Mouse (Mus musculus): Measurements from ENCODE around the gene Arfgap3.

DNA sequence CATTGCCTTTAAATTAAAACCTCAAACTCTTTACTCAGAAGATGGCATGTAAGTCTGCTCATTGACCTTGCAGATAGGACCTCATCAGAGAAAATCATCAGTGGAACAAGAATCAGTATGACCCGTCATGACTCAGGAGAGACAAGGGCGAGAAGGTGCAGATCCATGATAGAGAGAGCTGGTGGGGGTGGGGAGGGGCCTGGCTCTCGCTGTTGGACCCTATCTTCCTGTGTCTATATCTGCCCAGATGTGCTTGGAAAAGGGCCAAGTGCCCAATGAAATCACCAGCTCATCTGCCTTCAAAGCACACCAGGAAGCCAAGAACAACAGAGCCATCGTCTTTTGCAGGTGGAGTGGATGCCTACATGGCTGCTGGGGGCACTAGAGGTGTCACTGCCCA lies 27.1 kb upstream of the Arfgap3 start:
- TF ChIP-seq ZNF384 (IDR thresholded peaks at IDR 0.05; ENCODE audit: low read depth, low read length) (no peak), ZC3H11A (IDR thresholded peaks at IDR 0.05; ENCODE audit: borderline replicate concordance, low read depth, low read length) (no peak), MAFK (IDR thresholded peaks at IDR 0.05; ENCODE audit: insufficient read depth, low read depth, low read length) (no peak)
